Mouse (Mus musculus): ENCODE data around the gene Phldb3. TPM values are rescaled to one million over a fixed set of nuclear protein-coding genes. Genes with fewer than 3 reads are reported as not detected.
A peak's percentile ranks its signal among the peaks of the same experiment; 100 is the strongest.

Phldb3 gene
- total RNA-seq (2014; fragmentation: Nextera tagmentation) (2.6 and 2.8 TPM in 2 replicates), total RNA-seq (2017) (6.8 and 9.7 TPM in 2 replicates)

DNA sequence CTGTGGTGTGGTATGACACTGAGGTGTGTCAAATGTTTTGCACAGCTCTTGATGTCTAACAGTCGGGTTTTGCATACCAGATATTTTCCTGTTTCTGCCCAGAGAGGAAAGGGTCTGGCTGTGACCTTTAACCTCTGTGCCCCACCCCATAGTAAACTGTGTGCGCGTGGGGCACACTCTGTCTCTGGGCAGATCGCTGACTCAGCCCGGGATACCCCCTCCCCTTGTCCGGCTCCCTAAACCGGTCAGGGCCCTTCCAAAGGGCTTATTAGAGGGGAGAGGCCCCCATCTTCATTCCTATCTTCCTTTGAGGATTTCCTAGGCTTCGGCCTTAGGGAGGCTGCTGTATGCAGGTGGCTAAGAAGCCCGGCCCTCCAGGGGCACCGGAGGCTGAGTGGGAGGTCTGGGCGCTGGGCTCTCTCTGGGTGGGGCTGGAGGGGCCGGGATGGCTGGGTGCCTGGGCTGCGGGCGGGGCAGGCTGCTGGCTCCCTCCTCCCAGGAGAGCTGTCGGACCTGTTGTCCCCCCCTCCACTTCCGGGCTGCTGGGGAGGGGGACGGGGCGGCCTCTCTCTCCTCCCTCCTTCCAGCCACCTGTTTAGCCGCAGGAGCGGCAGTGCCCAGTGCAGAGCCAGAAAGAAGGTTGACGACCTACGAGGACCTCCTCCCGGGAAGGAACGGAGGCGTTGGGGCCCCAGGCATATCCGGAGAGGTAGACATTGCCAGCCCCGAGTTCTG is at the start of gene Phldb3:
Phldb3 (plus strand) TSS at position 620 of the 735 bp plus-strand sequence.
- ATAC-seq (replicated peaks; ENCODE audit: low FRiP score, low TSS enrichment, poor library complexity, severe bottlenecking), result peak; percentile 42

- ATAC-seq (replicated peaks; ENCODE audit: low FRiP score, low TSS enrichment, poor library complexity, severe bottlenecking), result no peak
These were observed 49.1 kb upstream of the Phldb3 start for GRCm38 (mm10) chr7:24561450-24561849.

DNA sequence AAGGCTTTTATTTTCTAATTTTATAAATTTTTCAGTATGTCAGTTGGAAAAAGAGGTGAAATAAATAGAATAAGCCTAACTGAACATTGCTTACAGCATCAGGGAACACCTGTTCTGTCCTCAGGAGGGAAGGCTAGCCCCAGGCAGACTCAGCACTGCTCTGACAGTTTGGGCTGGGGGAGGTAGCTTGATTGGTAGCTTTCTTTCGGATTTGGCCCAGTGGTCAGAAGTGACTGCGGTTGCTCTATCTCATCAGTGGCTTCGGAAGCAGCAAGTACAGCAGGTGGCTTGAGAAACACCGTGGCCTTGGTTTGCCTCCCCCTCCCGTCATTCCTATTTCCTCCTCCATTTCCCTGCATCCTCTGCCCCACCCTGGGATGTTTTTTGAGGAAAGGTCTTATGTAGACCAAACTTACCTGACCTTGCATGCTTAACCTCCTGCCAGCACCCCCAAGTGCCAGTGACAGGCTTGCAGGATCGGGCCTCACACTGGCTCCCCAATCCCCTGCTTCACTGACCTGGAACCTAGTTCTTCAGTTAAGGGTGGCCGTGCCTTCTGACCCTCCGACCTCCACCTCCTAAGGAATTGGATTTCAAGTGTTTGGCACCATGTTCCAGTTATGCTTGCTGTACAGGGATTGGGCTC is 47.2 kb upstream of the Phldb3 start:
- no peak for ATAC-seq (replicated peaks; ENCODE audit: low FRiP score, low TSS enrichment, poor library complexity, severe bottlenecking)

GRCm38 (mm10) chr7:24563837-24564206 is 46.7 kb upstream of the Phldb3 start:
- no peak for ATAC-seq (replicated peaks; ENCODE audit: low FRiP score, low TSS enrichment, poor library complexity, severe bottlenecking)

DNA sequence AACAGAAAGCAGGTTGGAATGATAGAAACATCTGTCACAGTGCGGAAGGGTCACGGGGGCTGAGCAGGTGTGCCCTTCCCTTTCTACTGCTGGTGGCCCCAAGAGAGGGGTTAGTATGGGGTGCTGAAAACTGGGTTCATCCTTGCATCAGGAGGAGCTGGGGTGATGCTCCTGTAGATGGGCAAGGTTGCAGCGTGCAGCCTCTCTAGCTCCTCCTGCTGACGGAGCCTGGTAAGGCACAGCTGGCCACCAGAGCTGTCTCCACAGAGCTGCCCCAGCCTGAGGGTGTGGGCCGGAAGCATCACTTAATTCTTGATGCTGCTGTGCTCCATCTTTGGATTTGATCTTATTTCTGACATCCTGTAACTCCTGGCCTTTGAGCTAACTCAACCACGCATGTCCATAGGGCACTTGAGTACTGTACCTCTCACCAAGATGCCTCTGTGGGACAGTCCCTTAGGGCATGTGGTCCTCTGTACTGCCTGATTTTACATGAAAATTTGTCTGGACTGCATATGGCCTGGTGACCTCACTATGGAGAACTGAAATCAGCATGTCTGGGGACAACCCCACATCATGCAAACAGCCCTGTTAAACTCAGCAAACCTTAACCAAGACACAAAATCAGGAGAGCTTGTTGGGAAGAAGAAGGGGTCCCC is 45.8 kb upstream of the Phldb3 start:
- ATAC-seq (replicated peaks; ENCODE audit: low FRiP score, low TSS enrichment, poor library complexity, severe bottlenecking), result peak; percentile 94

DNA sequence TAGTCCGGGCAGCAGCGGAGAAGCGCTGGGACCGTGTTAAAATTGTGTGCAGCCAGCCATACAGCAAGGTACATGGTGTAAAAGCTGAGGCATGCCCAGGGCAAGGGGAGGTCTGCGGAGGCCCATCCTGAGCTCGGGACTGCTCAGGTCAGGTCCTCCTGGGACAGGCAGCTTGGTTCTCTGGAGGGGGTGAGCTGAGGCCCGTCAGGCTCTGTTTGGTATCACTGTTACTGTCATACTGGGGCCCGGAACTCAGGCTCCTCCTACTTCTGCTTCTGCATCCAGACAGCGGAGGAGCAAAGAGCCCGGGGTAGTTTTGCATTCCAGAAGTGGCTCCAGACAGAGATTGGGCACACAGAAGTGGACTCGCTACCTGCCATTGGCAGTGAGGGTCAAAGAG is 44.9 kb upstream of the Phldb3 start:
- ATAC-seq (replicated peaks; ENCODE audit: low FRiP score, low TSS enrichment, poor library complexity, severe bottlenecking), result no peak

DNA sequence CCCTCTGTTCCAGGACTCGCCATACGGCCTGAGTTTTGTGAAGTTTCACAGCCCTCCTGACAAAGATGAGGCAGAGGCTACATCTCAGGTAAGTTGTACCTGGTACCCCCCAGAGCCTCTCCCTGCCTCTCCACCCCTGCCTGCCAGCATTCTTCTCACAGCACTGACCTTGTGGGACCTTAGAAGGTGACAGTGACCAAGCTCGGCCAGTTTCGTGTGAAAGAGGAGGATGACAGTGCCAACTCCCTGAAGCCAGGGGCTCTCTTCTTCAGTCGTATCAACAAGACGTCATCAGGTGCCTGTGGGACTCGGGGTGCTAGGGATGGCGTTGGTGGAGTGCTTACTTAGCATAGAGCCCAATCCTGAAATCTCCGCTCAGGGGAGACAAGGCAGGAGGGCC is 44.4 kb upstream of the Phldb3 start:
- no peak for ATAC-seq (replicated peaks; ENCODE audit: low FRiP score, low TSS enrichment, poor library complexity, severe bottlenecking)

- no peak for ATAC-seq (replicated peaks; ENCODE audit: low FRiP score, low TSS enrichment, poor library complexity, severe bottlenecking)
These were observed 42.1 kb upstream of the Phldb3 start for GRCm38 (mm10) chr7:24568512-24568911.

DNA sequence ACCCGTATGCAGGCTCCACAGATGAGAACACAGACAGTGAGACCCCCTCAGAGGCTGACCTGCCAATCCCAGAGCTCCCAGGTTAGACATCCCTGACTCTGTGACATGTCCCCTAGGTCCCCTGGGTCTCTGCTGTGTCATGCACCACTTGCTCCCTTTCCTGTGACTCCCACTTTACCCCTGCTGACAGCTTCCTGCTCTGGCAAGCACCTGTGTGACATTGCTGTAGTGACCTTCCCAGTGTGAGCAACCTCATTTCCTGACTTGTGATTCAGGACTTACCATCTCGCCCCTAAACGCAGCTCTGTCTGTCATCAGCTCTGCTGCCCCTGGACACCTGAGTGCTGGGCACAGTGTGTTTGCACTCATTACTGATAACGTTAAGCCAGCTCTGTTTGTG is 39.5 kb upstream of the Phldb3 start:
- no peak for ATAC-seq (replicated peaks; ENCODE audit: low FRiP score, low TSS enrichment, poor library complexity, severe bottlenecking)

DNA sequence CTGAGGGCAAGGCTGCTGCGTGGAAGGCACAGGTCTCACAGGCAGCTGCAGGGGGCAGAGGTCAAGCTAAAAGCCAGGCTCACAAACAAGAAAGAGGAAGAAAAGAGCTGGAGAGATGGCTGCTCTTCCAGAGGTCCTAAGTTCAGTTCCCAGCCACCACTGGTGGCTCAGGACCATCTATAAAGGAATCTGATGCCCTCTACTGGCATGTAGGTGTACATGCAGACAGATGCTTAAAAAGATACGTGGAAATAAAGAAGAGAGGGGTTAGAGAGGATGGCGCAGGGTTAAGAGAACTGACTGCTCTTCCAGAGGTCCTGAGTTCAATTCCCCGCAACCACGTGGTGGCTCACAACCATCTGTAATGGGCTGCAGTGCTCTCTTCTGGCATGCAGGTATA is 38.1 kb upstream of the Phldb3 start:
- no peak for ATAC-seq (replicated peaks; ENCODE audit: low FRiP score, low TSS enrichment, poor library complexity, severe bottlenecking)

DNA sequence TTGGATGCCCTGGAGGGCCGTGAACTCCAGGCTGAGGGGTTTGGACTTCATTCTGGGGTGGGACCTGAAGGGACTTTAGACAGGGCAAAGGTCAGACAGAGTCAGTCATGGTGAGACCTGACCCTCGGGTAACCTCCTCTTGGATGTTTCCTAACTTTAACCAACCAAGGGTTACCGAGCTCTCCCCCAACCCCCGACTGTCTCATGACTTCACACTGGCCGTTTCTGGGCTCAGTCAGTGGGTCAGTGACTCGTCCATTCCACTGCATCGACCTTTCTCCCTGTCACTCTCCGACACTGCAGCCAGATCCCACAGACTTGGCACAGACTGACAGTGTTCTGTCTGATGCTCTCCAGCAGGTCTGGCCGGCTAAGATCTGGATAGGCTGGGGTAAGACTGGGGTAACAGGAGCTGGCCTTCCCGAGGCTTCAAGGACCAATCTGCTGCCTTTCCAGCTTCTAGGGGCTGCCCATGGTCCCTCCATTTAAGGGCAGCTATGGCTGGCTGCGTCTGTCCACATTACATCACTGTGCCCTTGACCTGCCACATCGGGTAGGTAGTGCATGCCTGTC is 36.3 kb upstream of the Phldb3 start:
- ATAC-seq (replicated peaks; ENCODE audit: low FRiP score, low TSS enrichment, poor library complexity, severe bottlenecking), result no peak

- no peak for ATAC-seq (replicated peaks; ENCODE audit: low FRiP score, low TSS enrichment, poor library complexity, severe bottlenecking)
These were observed 32.8 kb upstream of the Phldb3 start for GRCm38 (mm10) chr7:24577811-24578210.

DNA sequence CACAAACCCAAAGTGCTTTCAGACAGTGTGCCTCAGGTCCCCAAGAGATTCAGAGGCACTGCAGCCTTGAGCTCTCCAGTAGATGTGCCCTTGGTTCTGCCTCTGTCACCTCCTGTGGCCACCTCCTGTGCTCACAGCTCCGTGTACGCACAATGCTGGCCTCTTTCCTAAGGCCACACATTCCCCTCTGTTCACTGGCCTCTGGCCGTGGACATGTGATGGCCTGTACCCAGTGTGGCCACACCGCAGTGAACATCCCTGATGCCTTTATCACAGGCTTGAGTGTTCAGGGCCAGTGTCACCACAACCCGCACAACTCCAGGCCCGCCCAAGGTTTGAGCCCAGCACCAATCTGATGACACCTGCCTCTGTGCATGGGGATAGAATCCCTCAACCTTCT is 25.7 kb upstream of the Phldb3 start:
- no peak for ATAC-seq (replicated peaks; ENCODE audit: low FRiP score, low TSS enrichment, poor library complexity, severe bottlenecking)

DNA sequence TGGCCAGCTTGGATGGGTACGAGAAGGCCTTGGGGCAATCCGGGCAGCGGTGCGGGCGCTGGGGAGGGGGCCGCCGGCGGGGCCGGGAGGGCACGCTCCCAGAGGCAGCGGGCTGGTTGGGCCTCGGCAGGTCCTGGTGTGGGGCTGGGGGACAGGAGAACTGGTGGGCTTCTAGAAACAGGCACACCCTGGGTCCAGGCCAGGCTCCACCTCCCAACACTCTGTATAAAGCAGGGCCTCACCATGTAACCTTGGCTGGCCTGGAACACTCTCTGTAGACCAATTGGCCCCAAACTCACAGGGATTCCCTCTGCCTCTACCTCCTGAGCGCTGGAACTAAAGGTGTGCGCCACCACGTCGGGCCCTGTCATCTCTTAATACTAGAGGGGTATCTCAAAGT is 24.6 kb upstream of the Phldb3 start:
- ATAC-seq (replicated peaks; ENCODE audit: low FRiP score, low TSS enrichment, poor library complexity, severe bottlenecking), result no peak

DNA sequence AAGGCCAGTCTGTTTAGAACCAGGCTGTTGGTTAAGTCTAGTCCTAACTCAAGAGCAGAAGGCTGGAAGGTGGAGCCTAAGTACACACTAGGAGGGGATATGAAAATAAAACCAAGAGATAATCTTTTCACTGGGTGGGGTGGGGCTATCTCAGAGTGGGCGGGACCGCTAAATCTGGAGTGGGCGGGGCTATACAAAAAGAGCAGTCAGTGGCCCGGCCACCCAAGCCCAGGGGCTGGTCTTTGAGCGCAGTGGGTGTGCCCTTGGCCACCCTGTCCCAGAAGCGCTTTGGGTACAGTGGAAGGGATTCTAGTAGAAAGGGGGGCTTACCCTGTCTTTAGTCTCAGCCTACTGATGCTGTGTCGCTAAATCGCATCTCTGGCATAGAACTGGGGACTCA is 23.7 kb upstream of the Phldb3 start:
- ATAC-seq (replicated peaks; ENCODE audit: low FRiP score, low TSS enrichment, poor library complexity, severe bottlenecking), result peak; percentile 68

DNA sequence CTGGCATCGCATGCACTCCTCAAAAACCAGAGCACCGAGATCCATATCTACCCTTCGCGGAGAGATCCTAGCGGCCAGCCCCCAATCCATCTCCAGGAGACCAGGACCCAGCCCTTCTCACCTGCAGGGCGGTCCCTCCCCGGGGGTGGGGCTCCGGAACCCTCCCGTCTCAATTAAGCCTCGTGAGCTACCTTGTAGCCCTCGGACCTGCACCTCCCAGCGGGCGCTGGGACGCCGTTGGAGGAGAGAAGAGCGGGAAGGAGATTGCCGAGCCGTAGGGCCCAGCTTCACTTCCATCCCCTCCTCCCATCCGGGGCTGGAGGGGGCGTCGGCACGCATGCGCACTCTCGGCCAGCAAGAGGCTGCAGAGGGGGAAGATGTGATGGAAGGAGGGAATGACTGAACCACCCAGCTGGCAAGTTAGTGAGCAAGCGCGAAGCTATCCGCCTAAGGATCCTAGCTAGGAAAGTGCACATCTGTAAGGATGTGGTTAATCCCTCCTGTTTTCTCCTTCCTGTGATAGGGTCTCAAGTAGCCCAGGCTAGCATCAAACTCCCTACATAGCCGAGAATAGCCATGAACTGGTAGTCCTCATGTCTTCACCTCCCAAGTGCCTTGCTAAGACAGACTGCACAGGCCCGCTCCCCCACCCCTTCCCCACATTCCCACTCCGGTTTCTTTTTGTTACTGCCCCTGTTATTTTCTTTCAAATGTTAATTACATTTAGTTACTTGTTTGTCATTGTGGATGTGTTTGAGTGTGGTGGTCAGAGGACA is 23.0 kb upstream of the Phldb3 start, which contains the start of the genes Ethe1 and Zfp575:
Ethe1 (plus strand) TSS at position 214 of the 776 bp plus-strand sequence.
Zfp575 (minus strand) TSS at position 312 of the 776 bp plus-strand sequence.
- no peak for ATAC-seq (replicated peaks; ENCODE audit: low FRiP score, low TSS enrichment, poor library complexity, severe bottlenecking)

DNA sequence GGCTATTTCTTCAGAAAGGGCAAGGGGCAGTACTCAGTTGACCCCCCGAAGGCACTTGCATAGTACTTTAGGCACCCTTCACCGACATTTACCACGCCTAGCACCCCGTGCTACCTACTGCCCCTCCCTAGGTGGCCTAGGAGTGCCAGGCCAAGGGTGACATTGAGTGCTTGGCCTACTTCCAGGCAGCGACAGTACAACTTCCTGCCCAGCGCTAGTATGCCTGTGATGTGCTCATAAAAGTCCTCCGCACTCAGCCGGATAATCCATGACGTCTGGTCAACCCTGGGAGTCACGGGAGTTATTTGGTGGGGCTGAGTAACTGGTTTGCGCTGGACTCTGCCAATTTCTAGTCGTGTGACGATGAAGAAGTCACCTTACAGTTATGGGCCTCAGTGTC is 22.2 kb upstream of the Phldb3 start:
- peak; percentile 17; the same call in 1 of the 2 replicates for ATAC-seq (replicated peaks; ENCODE audit: low FRiP score, low TSS enrichment, poor library complexity, severe bottlenecking)

DNA sequence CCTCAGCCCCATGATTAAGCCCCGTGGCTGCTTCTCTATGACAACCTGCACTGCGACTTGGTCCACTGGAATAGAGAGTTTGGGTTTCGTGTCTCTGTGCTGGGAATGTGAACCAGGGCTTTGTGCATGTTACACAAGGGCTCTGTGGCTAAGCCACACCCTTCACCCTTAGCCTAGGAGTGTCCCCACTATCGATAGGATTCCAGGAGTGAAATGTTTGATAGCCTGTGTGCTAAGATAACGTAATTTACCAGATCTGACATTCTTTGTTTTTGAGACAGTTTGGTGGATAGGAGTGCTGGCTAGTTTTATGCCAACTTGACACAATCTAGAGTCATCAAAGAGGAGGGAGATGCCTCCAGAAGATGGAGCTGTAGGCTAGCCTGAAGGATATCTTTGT is 18.8 kb upstream of the Phldb3 start:
- ATAC-seq (replicated peaks; ENCODE audit: low FRiP score, low TSS enrichment, poor library complexity, severe bottlenecking), result peak; percentile 62

DNA sequence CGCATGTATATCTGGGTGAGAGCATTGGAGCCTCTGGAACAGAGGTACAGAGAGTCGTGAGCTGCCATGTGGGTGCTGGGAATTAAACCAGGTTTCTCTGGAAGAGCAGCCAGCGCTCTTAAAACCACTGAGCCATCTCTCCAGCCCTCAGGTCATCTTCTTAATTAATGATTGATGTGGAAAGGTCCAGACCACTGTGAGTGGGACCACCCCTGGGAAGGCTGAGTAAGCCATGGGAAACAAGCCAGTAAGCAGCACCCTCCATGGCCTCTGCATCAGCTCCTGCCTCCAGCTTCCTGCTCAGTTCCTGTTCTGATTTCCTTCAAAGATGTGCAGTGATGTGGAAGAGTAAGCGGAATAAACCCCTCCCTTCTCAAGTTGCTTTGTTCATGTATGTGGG is 18.4 kb upstream of the Phldb3 start:
- ATAC-seq (replicated peaks; ENCODE audit: low FRiP score, low TSS enrichment, poor library complexity, severe bottlenecking), result no peak
